Mouse (Mus musculus) heart, embryonic 11.5 days (tissue): ENCODE measurements at regions not wholly inside any gene's neighbourhood (a gene's known extent, or its start where the extent isn't known, plus 50 kb on each side); places are given as distances from the start of the nearest gene placed in this dataset.

Experiments
- ATAC-seq: fragments of 200-750 bp; cut with Nextera tagmentation; replicated peaks from 2 replicates; pipeline ENCODE4 v1.8.0; 2017; ENCODE audit warnings: moderate library complexity; ENCODE audit not compliant: insufficient number of reproducible peaks, low FRiP score, low TSS enrichment
- H3K27ac ChIP-seq: fragments of 300-500 bp; sonication (generic); 2 replicates; pipeline ENCODE4 v1.5.1; 2014; ENCODE audit warnings: mild to moderate bottlenecking, low read depth, low read length
- H3K27me3 ChIP-seq: fragments of 300-500 bp; sonication (generic); 2 replicates; pipeline ENCODE4 v1.6.1; 2014; ENCODE audit warnings: mild to moderate bottlenecking, low read length, mixed read lengths; ENCODE audit not compliant: control insufficient read depth, insufficient read depth
- H3K36me3 ChIP-seq: fragments of 300-500 bp; sonication (generic); 2 replicates; pipeline ENCODE4 v1.6.1; 2014; ENCODE audit warnings: mild to moderate bottlenecking, low read length, moderate library complexity, mixed read lengths; ENCODE audit not compliant: control insufficient read depth, insufficient read depth
- H3K4me1 ChIP-seq: fragments of 300-500 bp; sonication (generic); 2 replicates; pipeline ENCODE4 v1.6.1; 2014; ENCODE audit warnings: low read length; ENCODE audit not compliant: control insufficient read depth, insufficient read depth
- H3K4me2 ChIP-seq: fragments of 300-500 bp; sonication (generic); 2 replicates; pipeline ENCODE4 v1.6.1; 2014; ENCODE audit warnings: mild to moderate bottlenecking, moderate library complexity
- H3K4me3 ChIP-seq: fragments of 300-500 bp; sonication (generic); 2 replicates; pipeline ENCODE4 v1.5.1; 2014; ENCODE audit warnings: low read depth, low read length
- H3K9ac ChIP-seq: fragments of 300-500 bp; sonication (generic); 2 replicates; pipeline ENCODE4 v1.6.1; 2014; ENCODE audit warnings: mild to moderate bottlenecking, low read depth, low read length, moderate library complexity
- H3K9me3 ChIP-seq: fragments of 300-500 bp; sonication (generic); replicated peaks from 2 replicates; pipeline ENCODE4 v1.6.1; 2016; ENCODE audit warnings: low read length; ENCODE audit not compliant: control insufficient read depth
- WGBS: fragments of 180-500 bp; shearing (Covaris S2); extraction: QIAGEN DNeasy Blood & Tissue Kit; methylation state at CpG from one replicate; pipeline ENCODE4 v1.1.7; 2014; ENCODE audit not compliant: insufficient replicate concordance; 5-methylcytosine and 5-hydroxymethylcytosine counted together

- no peak for ATAC-seq
- 43% methylated on average over 4 of the region's 4 CpGs for WGBS
- Histone ChIP-seq H3K4me3 (no peak overlapping the region), H3K36me3 (no peaks in the 10 kb centered on the region; the same call in 1 of the 2 replicates), H3K9ac (no peak overlapping the region), H3K9me3 (no peaks in the 10 kb centered on the region), H3K4me2 (no peak overlapping the region), H3K4me1 (no peaks in the 10 kb centered on the region), H3K27me3 (no peaks in the 10 kb centered on the region), H3K27ac (no peak overlapping the region)
Measured at GRCm38 (mm10) chr1:73618551-73619170, 505.6 kb downstream of the Tns1 start.

GRCm38 (mm10) chr1:73593653-73594385 is 530.4 kb downstream of the Tns1 start:
- 81% methylated on average over 9 of the region's 9 CpGs for WGBS
- Histone ChIP-seq H3K27me3 (no peaks in the 10 kb centered on the region), H3K9me3 (no peaks in the 10 kb centered on the region), H3K4me1 (no peaks in the 10 kb centered on the region), H3K9ac (no peak overlapping the region), H3K27ac (no peak overlapping the region), H3K4me2 (no peak overlapping the region), H3K36me3 (no peaks in the 10 kb centered on the region), H3K4me3 (no peak overlapping the region)
- ATAC-seq, result no peak

- WGBS, result 66% methylated on average over 9 of the region's 9 CpGs
- Histone ChIP-seq H3K9ac (no peak overlapping the region), H3K27ac (no peak overlapping the region), H3K36me3 (no peaks in the 10 kb centered on the region), H3K4me3 (no peak overlapping the region), H3K27me3 (no peaks in the 10 kb centered on the region), H3K9me3 (no peaks in the 10 kb centered on the region), H3K4me1 (no peaks in the 10 kb centered on the region), H3K4me2 (no peak overlapping the region)
- no peak for ATAC-seq
Measured at GRCm38 (mm10) chr1:73591342-73592099, 532.7 kb downstream of the Tns1 start.

- H3K9me3 ChIP-seq, result no peaks in the 10 kb centered on the region
- 90% methylated on average over 3 of the region's 3 CpGs for WGBS
- no peak overlapping the region for H3K27ac ChIP-seq
- no peak overlapping the region for H3K4me2 ChIP-seq
- ATAC-seq, result no peak
- H3K9ac ChIP-seq, result no peak overlapping the region
- no peaks in the 10 kb centered on the region for H3K36me3 ChIP-seq
- H3K4me1 ChIP-seq, result 0 out of 2 replicates have a peak, but pooled peaks cover 2% of the 10 kb centered on the region
- H3K4me3 ChIP-seq, result no peak overlapping the region
- no peaks in the 10 kb centered on the region for H3K27me3 ChIP-seq
Measured at GRCm38 (mm10) chr1:73579680-73580079, 544.6 kb downstream of the Tns1 start.

GRCm38 (mm10) chr1:73577019-73577418 is 547.2 kb downstream of the Tns1 start:
- no peak for ATAC-seq
- H3K36me3 ChIP-seq, result no peaks in the 10 kb centered on the region
- H3K9me3 ChIP-seq, result no peaks in the 10 kb centered on the region
- H3K9ac ChIP-seq, result no peak overlapping the region
- no peak overlapping the region for H3K4me2 ChIP-seq
- H3K27ac ChIP-seq, result no peak overlapping the region
- no peak overlapping the region for H3K4me3 ChIP-seq
- no peaks in the 10 kb centered on the region for H3K27me3 ChIP-seq
- 0 out of 2 replicates have a peak, but pooled peaks cover 2% of the 10 kb centered on the region for H3K4me1 ChIP-seq
- WGBS, result 76% methylated on average over 1 of the region's 1 CpGs

- Histone ChIP-seq H3K4me2 (no peak overlapping the region), H3K9me3 (no peaks in the 10 kb centered on the region), H3K27me3 (no peaks in the 10 kb centered on the region), H3K27ac (no peak overlapping the region), H3K36me3 (no peaks in the 10 kb centered on the region), H3K9ac (no peak overlapping the region), H3K4me3 (no peak overlapping the region), H3K4me1 (0 out of 2 replicates have a peak, but pooled peaks cover 2% of the 10 kb centered on the region)
- ATAC-seq, result no peak
- WGBS, result 79% methylated on average over 1 of the region's 1 CpGs
Measured at GRCm38 (mm10) chr1:73575694-73576093, 548.6 kb downstream of the Tns1 start.

- H3K27ac ChIP-seq, result no peak overlapping the region
- H3K36me3 ChIP-seq, result no peaks in the 10 kb centered on the region
- no peaks in the 10 kb centered on the region for H3K27me3 ChIP-seq
- H3K4me1 ChIP-seq, result no peaks in the 10 kb centered on the region
- no peak overlapping the region for H3K4me3 ChIP-seq
- no peak overlapping the region for H3K4me2 ChIP-seq
- 81% methylated on average over 3 of the region's 3 CpGs for WGBS
- H3K9ac ChIP-seq, result no peak overlapping the region
- ATAC-seq, result no peak
- H3K9me3 ChIP-seq, result no peaks in the 10 kb centered on the region
Measured at GRCm38 (mm10) chr1:73570944-73571343, 553.3 kb downstream of the Tns1 start.

GRCm38 (mm10) chr1:73566770-73567169 is 551.1 kb upstream of the Tnp1 start:
- ATAC-seq, result no peak
- WGBS, result 94% methylated on average over 3 of the region's 3 CpGs
- H3K36me3 ChIP-seq, result no peaks in the 10 kb centered on the region

More at GRCm38 (mm10) chr1:73566770-73567169, 551.1 kb upstream of the Tnp1 start:
- Histone ChIP-seq H3K4me1 (no peaks in the 10 kb centered on the region), H3K9ac (no peak overlapping the region), H3K4me3 (no peak overlapping the region), H3K9me3 (no peaks in the 10 kb centered on the region), H3K27me3 (no peaks in the 10 kb centered on the region), H3K4me2 (no peak overlapping the region), H3K27ac (no peak overlapping the region)
